Mouse (Mus musculus): ENCODE measurements around the gene Sh3tc1. TPM values are rescaled to one million over a fixed set of nuclear protein-coding genes. Genes with fewer than 3 reads are reported as not detected.

Gene Sh3tc1
- polyA plus RNA-seq, 1 experiment from 2014 or later, result 2.3 TPM

GRCm38 (mm10) chr5:35689374-35689773 is 50.4 kb downstream of the Sh3tc1 start:
- no peak for ATAC-seq (ENCODE audit: low FRiP score)
- Histone ChIP-seq H3K4me1 (ENCODE audit: control insufficient read depth, insufficient read depth, low read length) (no peaks in the 10 kb centered on the region), H3K4me3 (ENCODE audit: low read depth, low read length) (no peak overlapping the region), H3K4me2 (no peak overlapping the region), H3K27me3 (ENCODE audit: control insufficient read depth, insufficient read depth, low read length) (no peaks in the 10 kb centered on the region), H3K36me3 (ENCODE audit: control insufficient read depth, insufficient read depth, low read length) (no peaks in the 10 kb centered on the region), H3K9me3 (ENCODE audit: control insufficient read depth, low read length) (no peaks in the 10 kb centered on the region), H3K27ac (ENCODE audit: low read depth, low read length) (no peak overlapping the region), H3K9ac (ENCODE audit: low read length) (no peak overlapping the region)
- no peak for DNase-seq (ENCODE audit: low spot score, missing footprints)

- Histone ChIP-seq H3K4me2 (no peak overlapping the region), H3K9me3 (ENCODE audit: control insufficient read depth, low read length) (no peaks in the 10 kb centered on the region), H3K36me3 (ENCODE audit: control insufficient read depth, insufficient read depth, low read length) (no peaks in the 10 kb centered on the region), H3K27ac (ENCODE audit: low read depth, low read length) (no peak overlapping the region), H3K27me3 (ENCODE audit: control insufficient read depth, insufficient read depth, low read length) (no peaks in the 10 kb centered on the region), H3K4me3 (ENCODE audit: low read depth, low read length) (no peak overlapping the region), H3K9ac (ENCODE audit: low read length) (no peak overlapping the region), H3K4me1 (ENCODE audit: control insufficient read depth, insufficient read depth, low read length) (no peaks in the 10 kb centered on the region)
- ATAC-seq (ENCODE audit: low FRiP score) (no peak), DNase-seq (ENCODE audit: low spot score, missing footprints) (no peak)
- 89% methylated on average over 2 of the region's 2 CpGs for WGBS
Measured at GRCm38 (mm10) chr5:35688851-35689250, 50.9 kb downstream of the Sh3tc1 start.

GRCm38 (mm10) chr5:35687098-35687497 is 52.7 kb downstream of the Sh3tc1 start:
- H3K4me1 ChIP-seq (ENCODE audit: control insufficient read depth, insufficient read depth, low read length), result no peaks in the 10 kb centered on the region
- no peak overlapping the region for H3K9ac ChIP-seq (ENCODE audit: low read length)
- no peaks in the 10 kb centered on the region for H3K9me3 ChIP-seq (ENCODE audit: control insufficient read depth, low read length)
- 74% methylated on average over 5 of the region's 5 CpGs for WGBS
- H3K27ac ChIP-seq (ENCODE audit: low read depth, low read length), result no peak overlapping the region
- no peaks in the 10 kb centered on the region for H3K36me3 ChIP-seq (ENCODE audit: control insufficient read depth, insufficient read depth, low read length)
- no peak for ATAC-seq (ENCODE audit: low FRiP score)
- H3K4me2 ChIP-seq, result no peak overlapping the region
- H3K4me3 ChIP-seq (ENCODE audit: low read depth, low read length), result no peak overlapping the region
- no peak for DNase-seq (ENCODE audit: low spot score, missing footprints)
- no peaks in the 10 kb centered on the region for H3K27me3 ChIP-seq (ENCODE audit: control insufficient read depth, insufficient read depth, low read length)

GRCm38 (mm10) chr5:35686336-35686735 is 53.5 kb downstream of the Sh3tc1 start:
- H3K4me3 ChIP-seq (ENCODE audit: low read depth, low read length), result no peak overlapping the region
- H3K27ac ChIP-seq (ENCODE audit: low read depth, low read length), result no peak overlapping the region
- DNase-seq (ENCODE audit: low spot score, missing footprints) (no peak), ATAC-seq (ENCODE audit: low FRiP score) (no peak)
- H3K36me3 ChIP-seq (ENCODE audit: control insufficient read depth, insufficient read depth, low read length), result no peaks in the 10 kb centered on the region
- H3K9me3 ChIP-seq (ENCODE audit: control insufficient read depth, low read length), result no peaks in the 10 kb centered on the region
- H3K4me2 ChIP-seq, result no peak overlapping the region
- no peak overlapping the region for H3K9ac ChIP-seq (ENCODE audit: low read length)
- no peaks in the 10 kb centered on the region for H3K27me3 ChIP-seq (ENCODE audit: control insufficient read depth, insufficient read depth, low read length)
- no peaks in the 10 kb centered on the region for H3K4me1 ChIP-seq (ENCODE audit: control insufficient read depth, insufficient read depth, low read length)
- 61% methylated on average over 4 of the region's 4 CpGs for WGBS

GRCm38 (mm10) chr5:35685079-35685478 is 54.7 kb downstream of the Sh3tc1 start:
- no peaks in the 10 kb centered on the region for H3K36me3 ChIP-seq (ENCODE audit: control insufficient read depth, insufficient read depth, low read length)
- H3K27me3 ChIP-seq (ENCODE audit: control insufficient read depth, insufficient read depth, low read length), result no peaks in the 10 kb centered on the region; the same call in 1 of the 2 replicates
- H3K4me2 ChIP-seq, result no peak overlapping the region
- no peak overlapping the region for H3K4me3 ChIP-seq (ENCODE audit: low read depth, low read length)
- no peaks in the 10 kb centered on the region for H3K4me1 ChIP-seq (ENCODE audit: control insufficient read depth, insufficient read depth, low read length)
- no peaks in the 10 kb centered on the region for H3K9me3 ChIP-seq (ENCODE audit: control insufficient read depth, low read length)
- no peak for DNase-seq (ENCODE audit: low spot score, missing footprints)
- no peak overlapping the region for H3K27ac ChIP-seq (ENCODE audit: low read depth, low read length)
- H3K9ac ChIP-seq (ENCODE audit: low read length), result no peak overlapping the region
- 65% methylated on average over 3 of the region's 3 CpGs for WGBS
- ATAC-seq (ENCODE audit: low FRiP score), result no peak

- DNase-seq (ENCODE audit: low spot score, missing footprints) (no peak), ATAC-seq (ENCODE audit: low FRiP score) (no peak)
- H3K27ac ChIP-seq (ENCODE audit: low read depth, low read length), result no peak overlapping the region
- peaks cover 24% of the 10 kb centered on the region for H3K27me3 ChIP-seq (ENCODE audit: control insufficient read depth, insufficient read depth, low read length)
- H3K9ac ChIP-seq (ENCODE audit: low read length), result no peak overlapping the region
- H3K9me3 ChIP-seq (ENCODE audit: control insufficient read depth, low read length), result no peaks in the 10 kb centered on the region
- no peak overlapping the region for H3K4me2 ChIP-seq
- H3K4me1 ChIP-seq (ENCODE audit: control insufficient read depth, insufficient read depth, low read length), result no peaks in the 10 kb centered on the region
- WGBS, result 67% methylated on average over 2 of the region's 2 CpGs
- no peaks in the 10 kb centered on the region for H3K36me3 ChIP-seq (ENCODE audit: control insufficient read depth, insufficient read depth, low read length)
- no peak overlapping the region for H3K4me3 ChIP-seq (ENCODE audit: low read depth, low read length)
Measured at GRCm38 (mm10) chr5:35680958-35681357, 58.8 kb downstream of the Sh3tc1 start.

GRCm38 (mm10) chr5:35679256-35680155 is 60.3 kb downstream of the Sh3tc1 start, which contains the start of gene Htra3:
Gene Htra3 (minus strand): TSS chr5:35679782.
- H3K4me1 ChIP-seq (ENCODE audit: control insufficient read depth, insufficient read depth, low read length), result no peaks in the 10 kb centered on the region
- H3K9ac ChIP-seq (ENCODE audit: low read length), result 0 out of 2 replicates have a peak within 1 kb of the TSS, but pooled peaks have one; percentile 20
- 10% methylated on average over 41 of the region's 42 CpGs for WGBS
- H3K27ac ChIP-seq (ENCODE audit: low read depth, low read length), result no peak within 1 kb of the TSS
- peak within 1 kb of the TSS; percentile 27 for H3K4me3 ChIP-seq (ENCODE audit: low read depth, low read length)
- H3K27me3 ChIP-seq (ENCODE audit: control insufficient read depth, insufficient read depth, low read length), result peaks cover 24% of the 10 kb centered on the region
- DNase-seq (ENCODE audit: low spot score, missing footprints), result peak; percentile 86
- ATAC-seq (ENCODE audit: low FRiP score), result no peak
- peak within 1 kb of the TSS; percentile 53 for H3K4me2 ChIP-seq
- H3K36me3 ChIP-seq (ENCODE audit: control insufficient read depth, insufficient read depth, low read length), result no peaks in the 10 kb centered on the region
- no peaks in the 10 kb centered on the region for H3K9me3 ChIP-seq (ENCODE audit: control insufficient read depth, low read length)

GRCm38 (mm10) chr5:35676964-35677363 is 62.8 kb downstream of the Sh3tc1 start:
- 92% methylated on average over 7 of the region's 7 CpGs for WGBS
- peaks cover 24% of the 10 kb centered on the region for H3K27me3 ChIP-seq (ENCODE audit: control insufficient read depth, insufficient read depth, low read length)
- H3K9ac ChIP-seq (ENCODE audit: low read length), result no peak overlapping the region
- no peak for ATAC-seq (ENCODE audit: low FRiP score)
- no peak for DNase-seq (ENCODE audit: low spot score, missing footprints)
- no peaks in the 10 kb centered on the region for H3K4me1 ChIP-seq (ENCODE audit: control insufficient read depth, insufficient read depth, low read length)
- no peaks in the 10 kb centered on the region for H3K36me3 ChIP-seq (ENCODE audit: control insufficient read depth, insufficient read depth, low read length)
- H3K4me2 ChIP-seq, result no peak overlapping the region
- H3K4me3 ChIP-seq (ENCODE audit: low read depth, low read length), result no peak overlapping the region
- no peak overlapping the region for H3K27ac ChIP-seq (ENCODE audit: low read depth, low read length)
- H3K9me3 ChIP-seq (ENCODE audit: control insufficient read depth, low read length), result no peaks in the 10 kb centered on the region

- Histone ChIP-seq H3K4me1 (ENCODE audit: control insufficient read depth, insufficient read depth, low read length) (no peaks in the 10 kb centered on the region), H3K9ac (ENCODE audit: low read length) (no peak overlapping the region), H3K27me3 (ENCODE audit: control insufficient read depth, insufficient read depth, low read length) (peaks cover 15% of the 10 kb centered on the region), H3K4me2 (no peak overlapping the region), H3K27ac (ENCODE audit: low read depth, low read length) (no peak overlapping the region), H3K9me3 (ENCODE audit: control insufficient read depth, low read length) (no peaks in the 10 kb centered on the region), H3K4me3 (ENCODE audit: low read depth, low read length) (no peak overlapping the region), H3K36me3 (ENCODE audit: control insufficient read depth, insufficient read depth, low read length) (no peaks in the 10 kb centered on the region)
- ATAC-seq (ENCODE audit: low FRiP score) (no peak), DNase-seq (ENCODE audit: low spot score, missing footprints) (peak; percentile 54)
- WGBS, result 90% methylated on average over 4 of the region's 4 CpGs
Measured at GRCm38 (mm10) chr5:35674081-35674555, 65.7 kb downstream of the Sh3tc1 start.

Measured in midbrain, embryonic 11.5 days (tissue).